Mouse (Mus musculus): Measurements from ENCODE around the gene Dek. TPM values are rescaled to one million over a fixed set of nuclear protein-coding genes. Genes with fewer than 3 reads are reported as not detected.

The Dek gene
- polyA plus RNA-seq, 2 experiments = 126 to 232 TPM

DNA sequence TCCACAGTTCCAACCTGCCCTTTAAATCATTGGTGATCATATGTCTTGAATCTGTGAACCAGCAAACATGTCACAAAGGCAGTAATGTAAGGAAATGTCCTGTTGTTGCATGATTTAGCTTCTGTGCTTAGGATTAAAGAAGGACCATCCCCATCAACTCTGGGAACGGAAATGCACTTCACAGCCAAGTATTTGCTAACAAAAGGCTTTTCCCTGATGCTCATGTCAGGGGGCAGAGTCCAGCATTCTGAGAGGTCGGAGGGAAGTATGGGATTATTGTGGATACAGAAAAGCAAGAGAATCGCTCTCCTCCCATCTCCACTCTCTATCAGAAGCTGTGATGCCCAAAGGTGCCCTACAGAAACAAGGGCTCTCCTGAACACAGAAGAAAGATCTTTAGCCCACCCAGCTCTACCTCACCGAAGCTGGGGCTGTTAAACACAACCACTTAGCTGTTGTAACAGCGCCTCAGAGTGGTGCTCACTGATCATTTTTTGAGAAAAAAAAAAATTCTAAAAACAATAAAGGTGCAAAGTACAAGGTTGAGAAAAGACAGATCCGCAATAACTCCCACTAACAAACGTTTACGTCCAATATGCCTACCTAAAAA, 63.9 kb downstream of the Dek start:
- TF ChIP-seq POLR2A (IDR thresholded peaks at IDR 0.05; ENCODE audit: borderline replicate concordance, extremely low read depth, insufficient read depth, insufficient read length) = no peak
- WGBS = 52% methylated on average over 8 of the region's 8 CpGs
- no peak overlapping the region for H3K9ac ChIP-seq (ENCODE audit: low read depth, low read length, severe bottlenecking)
- H3K4me1 ChIP-seq (ENCODE audit: control insufficient read depth, insufficient read depth, low read length) = peaks cover 10% of the 10 kb centered on the region; the same call in 1 of the 2 replicates
- peak overlapping the region; percentile 46; the same call in 1 of the 2 replicates for H3K27ac ChIP-seq (replicated peaks; ENCODE audit: low read depth, low read length)
- no peaks in the 10 kb centered on the region for H3K27me3 ChIP-seq (ENCODE audit: control insufficient read depth, insufficient read depth, low read length)
- H3K9me3 ChIP-seq (ENCODE audit: control insufficient read depth, low read length) = no peaks in the 10 kb centered on the region
- peak overlapping the region; percentile 63; the same call in 1 of the 2 replicates for H3K4me3 ChIP-seq (replicated peaks; ENCODE audit: low read length)
- H3K4me2 ChIP-seq (replicated peaks; ENCODE audit: low read depth, low read length, severe bottlenecking) = peak overlapping the region; percentile 97
- ATAC-seq (ENCODE audit: low FRiP score, low read depth) = no peak
- 0 out of 2 replicates have a peak, but pooled peaks cover 3% of the 10 kb centered on the region for H3K36me3 ChIP-seq (ENCODE audit: control insufficient read depth, insufficient read depth, low read length)
- DNase-seq (ENCODE audit: low spot score) = no peak

- ATAC-seq (ENCODE audit: low FRiP score, low read depth) = no peak
- H3K27ac ChIP-seq (replicated peaks; ENCODE audit: low read depth, low read length) = no peak overlapping the region
- peaks cover 7% of the 10 kb centered on the region; the same call in 1 of the 2 replicates for H3K4me1 ChIP-seq (ENCODE audit: control insufficient read depth, insufficient read depth, low read length)
- 0 out of 2 replicates have a peak, but pooled peaks cover 3% of the 10 kb centered on the region for H3K36me3 ChIP-seq (ENCODE audit: control insufficient read depth, insufficient read depth, low read length)
- H3K9me3 ChIP-seq (ENCODE audit: control insufficient read depth, low read length) = no peaks in the 10 kb centered on the region
- H3K4me3 ChIP-seq (replicated peaks; ENCODE audit: low read length) = no peak overlapping the region
- no peaks in the 10 kb centered on the region for H3K27me3 ChIP-seq (ENCODE audit: control insufficient read depth, insufficient read depth, low read length)
- no peak for DNase-seq (ENCODE audit: low spot score)
- H3K9ac ChIP-seq (ENCODE audit: low read depth, low read length, severe bottlenecking) = no peak overlapping the region
- H3K4me2 ChIP-seq (replicated peaks; ENCODE audit: low read depth, low read length, severe bottlenecking) = no peak overlapping the region
- TF ChIP-seq POLR2A (IDR thresholded peaks at IDR 0.05; ENCODE audit: borderline replicate concordance, extremely low read depth, insufficient read depth, insufficient read length) = no peak
- WGBS = 88% methylated on average over 5 of the region's 5 CpGs
Observed at GRCm38 (mm10) chr13:47040061-47040460, 65.9 kb downstream of the Dek start.

- Histone ChIP-seq H3K9me3 (ENCODE audit: control insufficient read depth, low read length) (no peaks in the 10 kb centered on the region), H3K4me3 (replicated peaks; ENCODE audit: low read length) (no peak overlapping the region), H3K36me3 (ENCODE audit: control insufficient read depth, insufficient read depth, low read length) (0 out of 2 replicates have a peak, but pooled peaks cover 3% of the 10 kb centered on the region), H3K4me1 (ENCODE audit: control insufficient read depth, insufficient read depth, low read length) (no peaks in the 10 kb centered on the region), H3K4me2 (replicated peaks; ENCODE audit: low read depth, low read length, severe bottlenecking) (no peak overlapping the region), H3K27me3 (ENCODE audit: control insufficient read depth, insufficient read depth, low read length) (no peaks in the 10 kb centered on the region), H3K27ac (replicated peaks; ENCODE audit: low read depth, low read length) (no peak overlapping the region), H3K9ac (ENCODE audit: low read depth, low read length, severe bottlenecking) (no peak overlapping the region)
- DNase-seq (ENCODE audit: low spot score) (no peak), ATAC-seq (ENCODE audit: low FRiP score, low read depth) (no peak)
- 88% methylated on average over 6 of the region's 6 CpGs for WGBS
- no peak for TF ChIP-seq POLR2A (IDR thresholded peaks at IDR 0.05; ENCODE audit: borderline replicate concordance, extremely low read depth, insufficient read depth, insufficient read length)
Observed at GRCm38 (mm10) chr13:47037946-47038345, 68.1 kb downstream of the Dek start.

Other genes starting within 250 kb of the Dek start
- 28.7 and 29.5 TPM in 2 replicates for gene Kif13a, start 176.3 kb downstream of the Dek start, polyA plus RNA-seq (2012; rRNA removed)
- 27.6 and 31.1 TPM in 2 replicates for gene Kif13a, start 176.3 kb downstream of the Dek start, polyA plus RNA-seq (2014; fragmentation: Nextera tagmentation; extraction: Ambion mirVana)
- 3.1 and 3.4 TPM in 2 replicates for gene Nhlrc1, start 91.4 kb downstream of the Dek start, polyA plus RNA-seq (2012; rRNA removed)
- 4.3 and 4.5 TPM in 2 replicates for gene Nhlrc1, start 91.4 kb downstream of the Dek start, polyA plus RNA-seq (2014; fragmentation: Nextera tagmentation; extraction: Ambion mirVana)
- gene Kdm1b, start 62.7 kb downstream of the Dek start, polyA plus RNA-seq (2012; rRNA removed) = 10.8 and 11.8 TPM in 2 replicates
- gene Kdm1b, start 62.7 kb downstream of the Dek start, polyA plus RNA-seq (2014; fragmentation: Nextera tagmentation; extraction: Ambion mirVana) = 12.8 and 15.9 TPM in 2 replicates
- gene Tpmt, start 61.5 kb downstream of the Dek start, polyA plus RNA-seq (2012; rRNA removed) = 9.0 and 13.0 TPM in 2 replicates
- gene Tpmt, start 61.5 kb downstream of the Dek start, polyA plus RNA-seq (2014; fragmentation: Nextera tagmentation; extraction: Ambion mirVana) = 17.3 and 23.0 TPM in 2 replicates
- gene Rnf144b, start 16.5 kb upstream of the Dek start, polyA plus RNA-seq (2012; rRNA removed) = 5.7 and 5.9 TPM in 2 replicates
- gene Rnf144b, start 16.5 kb upstream of the Dek start, polyA plus RNA-seq (2014; fragmentation: Nextera tagmentation; extraction: Ambion mirVana) = 5.2 and 5.8 TPM in 2 replicates